Mouse (Mus musculus) hindbrain, embryonic 16.5 days (tissue): ENCODE data around the gene Madd. TPM values are rescaled to one million over a fixed set of nuclear protein-coding genes. Genes with fewer than 3 reads are reported as not detected.

Source experiments
- ATAC-seq: fragments of 200-750 bp; cut with Nextera tagmentation; 2 replicates; pipeline ENCODE4 v1.8.0; 2017; ENCODE audit warnings: moderate TSS enrichment, moderate library complexity
- H3K27ac ChIP-seq: fragments of 300-500 bp; sonication (generic); 2 replicates; pipeline ENCODE4 v1.5.1; 2014; ENCODE audit warnings: low read depth, mild to moderate bottlenecking, control low read depth, low read length, moderate library complexity
- H3K27me3 ChIP-seq: fragments of 300-500 bp; sonication (generic); replicated peaks from 2 replicates; pipeline ENCODE4 v1.6.1; 2014; ENCODE audit warnings: low read length; ENCODE audit not compliant: control insufficient read depth, insufficient read depth
- H3K36me3 ChIP-seq: fragments of 300-500 bp; sonication (generic); 2 replicates; pipeline ENCODE4 v1.6.1; 2014; ENCODE audit warnings: mild to moderate bottlenecking, low read length, moderate library complexity, mixed read lengths; ENCODE audit not compliant: control insufficient read depth, insufficient read depth
- H3K4me1 ChIP-seq: fragments of 300-500 bp; sonication (generic); 2 replicates; pipeline ENCODE4 v1.6.1; 2014; ENCODE audit warnings: low read depth, low read length; ENCODE audit not compliant: control insufficient read depth, insufficient read depth
- H3K4me2 ChIP-seq: fragments of 300-500 bp; sonication (generic); 2 replicates; pipeline ENCODE4 v1.6.1; 2014; ENCODE audit warnings: mild to moderate bottlenecking, low read length, control low read depth, moderate library complexity
- H3K4me3 ChIP-seq: fragments of 300-500 bp; sonication (generic); 2 replicates; pipeline ENCODE4 v1.5.1; 2014; ENCODE audit warnings: mild to moderate bottlenecking, low read length, control low read depth, moderate library complexity
- H3K9ac ChIP-seq: fragments of 300-500 bp; sonication (generic); 2 replicates; pipeline ENCODE4 v1.6.1; 2014; ENCODE audit warnings: low read depth, mild to moderate bottlenecking, control low read depth, low read length, moderate library complexity
- H3K9me3 ChIP-seq: fragments of 300-500 bp; sonication (generic); 2 replicates; pipeline ENCODE4 v1.6.1; 2014; ENCODE audit warnings: mild to moderate bottlenecking, low read length, moderate library complexity; ENCODE audit not compliant: control insufficient read depth
- WGBS: fragments of 180-500 bp; shearing (Covaris S2); extraction: QIAGEN DNeasy Blood & Tissue Kit; methylation state at CpG from one replicate; pipeline ENCODE4 v1.1.7; 2014; 5-methylcytosine and 5-hydroxymethylcytosine counted together
- polyA plus RNA-seq: library from polyadenylated mRNA; unstranded; fragments of >200 nt; fragmentation: Nextera tagmentation; extraction: Ambion mirVana; gene quantifications from 2 replicates; pipeline ENCODE4 v1.2.1, GENCODE M21; 2015

Madd gene
- polyA plus RNA-seq, 1 experiment from 2014 or later, result 49.9 TPM

DNA sequence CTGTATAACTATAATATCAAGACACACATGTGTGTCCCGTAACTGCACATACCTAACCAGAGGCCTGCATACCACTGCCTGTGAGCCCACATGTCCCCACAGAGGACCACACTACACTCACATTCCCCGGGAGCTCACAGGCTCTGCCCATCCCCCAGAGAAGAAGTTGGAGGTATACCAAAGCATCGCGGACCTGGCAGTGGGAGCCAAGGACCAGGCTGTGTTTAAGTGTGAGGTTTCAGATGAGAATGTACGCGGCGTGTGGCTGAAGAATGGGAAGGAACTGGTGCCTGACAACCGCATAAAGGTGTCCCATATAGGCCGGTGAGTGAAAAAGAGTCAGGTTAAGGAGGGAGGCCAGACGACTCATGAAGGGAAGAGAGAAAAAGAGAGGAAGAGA is 58.5 kb downstream of the Madd start:
- Histone ChIP-seq H3K4me2 (no peak overlapping the region), H3K9me3 (no peaks in the 10 kb centered on the region), H3K27ac (no peak overlapping the region), H3K36me3 (no peaks in the 10 kb centered on the region), H3K9ac (no peak overlapping the region), H3K27me3 (no peaks in the 10 kb centered on the region), H3K4me3 (no peak overlapping the region), H3K4me1 (no peaks in the 10 kb centered on the region)
- WGBS, result 88% methylated on average over 10 of the region's 10 CpGs
- no peak for ATAC-seq

DNA sequence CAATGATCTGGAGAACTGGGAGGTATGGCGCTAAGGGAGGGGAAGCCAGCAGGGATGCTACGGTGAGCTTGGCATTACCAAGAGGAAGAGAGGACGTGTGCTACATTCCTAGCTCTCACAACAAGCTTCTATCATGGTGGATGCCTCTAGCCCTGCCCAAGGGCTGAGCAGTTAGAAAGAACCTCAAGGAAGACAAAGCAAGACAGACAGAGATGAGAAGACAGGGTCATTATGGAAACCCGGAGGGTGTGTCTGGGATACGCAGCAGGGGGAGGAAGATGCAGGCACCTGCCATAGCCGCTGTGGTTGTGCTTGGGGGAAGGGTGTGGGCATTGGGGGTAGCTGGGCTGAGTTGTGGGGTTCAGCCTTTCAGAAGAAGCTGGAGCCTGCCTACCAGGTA is 60.1 kb downstream of the Madd start:
- H3K27me3 ChIP-seq, result no peaks in the 10 kb centered on the region
- H3K36me3 ChIP-seq, result no peaks in the 10 kb centered on the region
- no peak overlapping the region for H3K4me2 ChIP-seq
- H3K9ac ChIP-seq, result no peak overlapping the region
- no peak overlapping the region for H3K4me3 ChIP-seq
- H3K27ac ChIP-seq, result no peak overlapping the region
- H3K9me3 ChIP-seq, result no peaks in the 10 kb centered on the region
- 81% methylated on average over 6 of the region's 6 CpGs for WGBS
- ATAC-seq, result no peak
- H3K4me1 ChIP-seq, result no peaks in the 10 kb centered on the region

DNA sequence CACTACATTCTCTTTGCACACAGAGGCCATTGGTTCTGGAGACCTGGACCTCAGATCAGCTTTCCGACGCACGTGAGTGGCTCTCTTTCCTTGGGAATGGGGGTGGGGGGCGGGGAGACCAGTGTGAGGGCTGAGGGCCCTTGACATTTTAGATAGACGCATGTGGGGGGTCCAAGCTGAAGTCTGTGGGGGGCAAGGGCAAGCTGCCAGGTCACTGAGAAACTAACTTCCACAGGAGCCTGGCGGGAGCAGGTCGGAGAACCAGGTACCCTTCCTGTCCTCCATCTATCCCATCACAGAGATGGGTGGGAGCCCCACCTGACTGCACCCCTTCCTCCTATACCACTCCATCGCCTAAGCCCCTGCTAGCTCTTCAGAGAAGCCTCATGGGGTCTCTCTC is 62.1 kb downstream of the Madd start:
- no peak overlapping the region for H3K27ac ChIP-seq
- H3K9me3 ChIP-seq, result no peaks in the 10 kb centered on the region
- 71% methylated on average over 8 of the region's 8 CpGs for WGBS
- no peak for ATAC-seq
- no peak overlapping the region for H3K4me2 ChIP-seq
- no peak overlapping the region for H3K4me3 ChIP-seq
- H3K9ac ChIP-seq, result no peak overlapping the region
- no peaks in the 10 kb centered on the region for H3K27me3 ChIP-seq
- H3K4me1 ChIP-seq, result no peaks in the 10 kb centered on the region
- H3K36me3 ChIP-seq, result no peaks in the 10 kb centered on the region

DNA sequence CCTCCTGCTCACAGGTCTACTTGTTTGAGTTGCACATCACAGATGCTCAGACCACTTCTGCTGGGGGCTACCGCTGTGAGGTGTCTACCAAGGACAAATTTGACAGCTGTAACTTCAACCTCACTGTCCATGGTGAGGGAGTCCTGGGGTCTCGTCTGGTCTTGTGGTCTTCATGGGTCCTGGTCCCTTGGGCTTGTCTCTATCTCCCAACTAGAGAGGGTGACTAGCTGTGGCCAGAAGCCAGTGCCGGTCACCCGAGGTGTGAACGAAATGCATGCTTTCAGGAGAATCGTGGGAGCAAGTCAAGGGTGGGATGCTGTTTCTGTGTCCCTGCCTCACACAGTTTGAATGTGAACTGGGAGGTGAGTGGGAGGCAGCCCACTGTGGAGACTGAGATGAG is 62.6 kb downstream of the Madd start:
- no peak overlapping the region for H3K27ac ChIP-seq
- no peaks in the 10 kb centered on the region for H3K36me3 ChIP-seq
- 0 out of 2 replicates have a peak, but pooled peaks cover 2% of the 10 kb centered on the region for H3K27me3 ChIP-seq
- H3K4me3 ChIP-seq, result no peak overlapping the region
- WGBS, result 85% methylated on average over 6 of the region's 6 CpGs
- no peak for ATAC-seq
- no peak overlapping the region for H3K9ac ChIP-seq
- no peaks in the 10 kb centered on the region for H3K9me3 ChIP-seq
- H3K4me2 ChIP-seq, result no peak overlapping the region
- no peaks in the 10 kb centered on the region for H3K4me1 ChIP-seq

DNA sequence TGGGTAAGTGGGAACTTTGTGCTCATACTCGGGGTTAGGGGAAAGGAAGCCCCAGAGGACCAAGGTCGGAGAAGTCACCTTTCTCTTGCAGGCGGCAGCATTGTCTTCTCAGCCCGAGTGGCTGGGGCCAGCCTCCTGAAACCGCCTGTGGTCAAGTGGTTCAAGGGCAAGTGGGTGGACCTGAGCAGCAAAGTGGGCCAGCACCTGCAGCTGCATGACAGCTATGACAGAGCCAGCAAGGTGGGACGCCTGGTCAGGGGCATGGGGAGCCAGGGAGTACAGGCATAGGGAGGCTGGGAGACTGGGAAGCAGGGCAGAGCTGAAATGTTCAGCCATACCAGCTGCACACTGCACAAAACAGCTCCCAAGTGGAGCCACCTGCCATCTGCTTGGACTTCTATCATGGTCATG is 63.4 kb downstream of the Madd start:
- Histone ChIP-seq H3K9ac (no peak overlapping the region), H3K4me2 (no peak overlapping the region), H3K4me3 (no peak overlapping the region), H3K27ac (no peak overlapping the region), H3K4me1 (no peaks in the 10 kb centered on the region), H3K27me3 (0 out of 2 replicates have a peak, but pooled peaks cover 5% of the 10 kb centered on the region), H3K9me3 (no peaks in the 10 kb centered on the region), H3K36me3 (no peaks in the 10 kb centered on the region)
- no peak for ATAC-seq
- WGBS, result 72% methylated on average over 6 of the region's 6 CpGs

DNA sequence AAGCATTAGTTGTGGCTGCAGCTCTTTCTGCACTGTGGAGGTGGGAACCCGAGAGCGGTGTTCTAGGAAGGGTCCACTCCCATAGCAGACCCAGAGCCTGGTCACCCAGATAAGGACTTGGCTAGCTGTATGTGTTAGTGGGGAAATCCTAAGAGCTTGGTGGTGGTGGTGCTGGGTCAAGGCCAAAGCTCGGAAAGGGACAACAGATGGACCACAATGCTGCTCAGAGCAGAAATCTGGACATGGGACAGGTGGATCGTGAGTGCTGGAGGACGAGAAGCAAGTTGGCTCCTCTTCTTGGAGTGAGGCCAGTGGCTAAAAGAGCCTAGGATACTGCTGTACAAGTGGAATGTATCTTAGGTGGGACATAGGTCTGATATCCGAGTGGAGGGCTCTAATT is 64.1 kb downstream of the Madd start:
- Histone ChIP-seq H3K36me3 (no peaks in the 10 kb centered on the region), H3K9me3 (no peaks in the 10 kb centered on the region), H3K9ac (no peak overlapping the region), H3K4me3 (no peak overlapping the region), H3K27ac (no peak overlapping the region), H3K4me1 (no peaks in the 10 kb centered on the region), H3K4me2 (no peak overlapping the region), H3K27me3 (peaks cover 9% of the 10 kb centered on the region; the same call in 1 of the 2 replicates)
- 78% methylated on average over 6 of the region's 6 CpGs for WGBS
- no peak for ATAC-seq

DNA sequence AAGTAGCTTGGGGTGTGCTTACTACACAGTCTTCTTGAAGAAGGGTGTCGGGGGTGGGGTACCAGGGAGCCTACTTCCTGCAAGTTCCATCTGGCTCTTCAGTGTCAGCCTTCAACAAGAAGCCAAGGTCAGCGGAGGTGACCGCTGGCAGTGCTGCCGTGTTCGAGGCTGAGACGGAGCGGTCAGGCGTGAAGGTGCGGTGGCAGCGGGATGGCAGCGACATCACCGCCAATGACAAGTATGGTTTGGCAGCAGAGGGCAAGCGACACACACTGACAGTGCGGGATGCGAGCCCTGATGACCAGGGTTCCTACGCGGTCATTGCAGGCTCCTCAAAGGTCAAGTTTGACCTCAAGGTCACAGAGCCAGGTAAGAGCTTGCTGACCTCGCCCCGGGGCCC is 64.6 kb downstream of the Madd start:
- H3K9me3 ChIP-seq, result no peaks in the 10 kb centered on the region
- H3K4me2 ChIP-seq, result no peak overlapping the region
- no peak for ATAC-seq
- WGBS, result 90% methylated on average over 19 of the region's 19 CpGs
- H3K4me3 ChIP-seq, result no peak overlapping the region
- no peak overlapping the region for H3K9ac ChIP-seq
- H3K4me1 ChIP-seq, result no peaks in the 10 kb centered on the region
- H3K27me3 ChIP-seq, result peaks cover 9% of the 10 kb centered on the region; the same call in 1 of the 2 replicates
- H3K36me3 ChIP-seq, result no peaks in the 10 kb centered on the region
- no peak overlapping the region for H3K27ac ChIP-seq

DNA sequence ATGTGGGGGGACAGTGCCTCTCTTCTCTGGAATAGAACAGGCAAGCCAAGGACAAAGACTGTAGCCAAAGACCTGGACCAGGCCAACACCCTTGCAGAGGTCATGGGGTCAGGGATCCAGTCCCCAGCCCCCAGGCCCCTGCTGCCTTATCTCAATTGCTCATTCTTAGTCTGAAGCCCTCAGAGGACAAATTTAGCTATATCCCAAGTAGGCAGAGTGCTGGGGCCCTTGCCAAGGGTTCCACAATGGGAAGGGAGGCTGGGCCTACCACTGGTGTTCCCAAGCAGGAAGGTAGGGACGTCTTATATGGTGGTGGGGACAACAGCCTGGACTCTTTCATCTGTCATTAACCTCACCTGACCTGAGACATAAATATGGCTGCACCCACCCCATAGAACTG is 65.0 kb downstream of the Madd start:
- Histone ChIP-seq H3K9ac (no peak overlapping the region), H3K4me1 (no peaks in the 10 kb centered on the region), H3K9me3 (no peaks in the 10 kb centered on the region), H3K4me2 (no peak overlapping the region), H3K27me3 (peaks cover 9% of the 10 kb centered on the region; the same call in 1 of the 2 replicates), H3K4me3 (no peak overlapping the region), H3K27ac (no peak overlapping the region), H3K36me3 (no peaks in the 10 kb centered on the region)
- ATAC-seq, result no peak
- WGBS, result 47% methylated on average over 1 of the region's 1 CpGs

DNA sequence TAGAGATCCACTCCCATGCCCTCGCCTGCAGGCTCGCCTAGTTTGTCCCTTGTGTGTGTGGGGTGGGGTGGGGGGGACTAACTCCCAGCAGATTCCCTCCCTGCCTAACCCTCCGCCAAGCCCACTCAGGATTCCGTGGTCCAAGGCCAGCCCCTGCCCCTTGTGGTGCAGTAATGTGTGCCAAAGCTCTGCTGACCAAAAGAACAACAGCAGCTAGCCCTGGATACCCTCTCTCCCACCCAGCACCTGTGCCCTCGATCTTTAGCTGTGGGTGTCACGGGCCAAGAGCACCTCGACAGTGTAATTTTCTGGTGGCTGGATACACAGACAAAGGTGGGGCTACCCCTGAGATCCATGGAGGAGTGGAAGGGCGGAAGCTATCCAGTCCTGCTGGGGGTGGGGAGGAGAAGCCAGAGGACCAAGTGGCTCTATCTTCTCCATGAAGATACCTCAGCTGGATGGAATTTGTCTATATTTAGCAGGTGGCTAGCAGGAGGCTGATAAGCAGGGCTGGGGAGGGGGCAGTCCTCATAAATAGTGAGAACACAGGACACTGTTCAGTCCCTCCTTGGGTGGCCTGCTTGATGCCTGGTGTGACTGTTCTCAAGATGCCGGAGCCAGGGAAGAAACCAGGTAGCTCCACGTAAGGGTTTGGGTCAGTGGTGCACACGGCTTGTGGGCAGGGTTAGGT is 65.9 kb downstream of the Madd start, which contains the start of gene Mybpc3:
Gene Mybpc3, plus strand, starts transcription at position 560 of the 691 bp plus-strand sequence.
- Histone ChIP-seq H3K36me3 (no peaks in the 10 kb centered on the region), H3K9me3 (no peaks in the 10 kb centered on the region), H3K4me1 (no peaks in the 10 kb centered on the region), H3K27me3 (peaks cover 9% of the 10 kb centered on the region; the same call in 1 of the 2 replicates), H3K4me2 (no peak within 1 kb of the TSS), H3K9ac (no peak within 1 kb of the TSS), H3K27ac (no peak within 1 kb of the TSS), H3K4me3 (no peak within 1 kb of the TSS)
- ATAC-seq, result no peak
- 81% methylated on average over 11 of the region's 11 CpGs for WGBS
